Mouse (Mus musculus) neutrophil, adult 83 days (primary cell): ENCODE results near the gene Mstn. TPM values are rescaled to one million over a fixed set of nuclear protein-coding genes. Genes with fewer than 3 reads are reported as not detected.

Experiments used
- total RNA-seq, 2 experiments: library from RNA; stranded (reverse); gene quantifications; one replicate each; pipeline ENCODE4 v1.2.4; 2023

The Mstn gene
- total RNA-seq: not detected

DNA sequence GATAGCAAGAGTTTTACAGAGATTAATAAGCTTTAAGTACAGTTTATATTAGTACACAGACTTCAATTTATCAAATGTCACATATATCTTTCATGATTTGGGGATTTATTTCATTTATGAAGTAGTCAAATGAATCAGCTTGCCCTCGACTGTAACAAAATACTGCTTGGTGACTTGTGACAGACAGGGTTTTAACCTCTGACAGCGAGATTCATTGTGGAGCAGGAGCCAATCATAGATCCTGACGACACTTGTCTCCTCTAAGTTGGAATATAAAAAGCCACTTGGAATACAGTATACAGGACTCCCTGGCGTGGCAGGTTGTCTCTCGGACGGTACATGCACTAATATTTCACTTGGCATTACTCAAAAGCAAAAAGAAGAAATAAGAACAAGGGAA lies at the start of gene Mstn:
Mstn (plus strand) TSS at position 301 of the 400 bp plus-strand sequence.

DNA sequence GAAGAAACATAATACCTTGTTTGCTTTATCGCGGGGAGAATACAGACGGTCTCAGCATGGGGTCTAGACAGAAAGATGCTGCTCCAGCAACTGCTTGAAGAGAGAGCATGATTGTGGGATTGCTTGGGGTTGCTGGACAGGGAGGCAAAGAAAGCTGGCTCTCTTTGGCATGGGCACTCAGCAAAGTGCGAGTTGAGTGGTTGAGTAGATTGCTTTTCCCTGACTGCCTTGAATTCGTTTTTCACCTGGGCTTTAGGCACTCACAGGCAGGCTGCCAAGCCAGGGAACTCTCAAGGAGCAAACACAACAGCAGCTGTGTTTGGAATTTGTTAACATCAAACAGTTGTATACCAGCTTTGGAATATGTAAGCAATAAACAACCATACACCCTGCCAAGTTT lies 41.4 kb upstream of the Mstn start, which contains the start of gene 1700019D03Rik:
1700019D03Rik (minus strand) TSS at position 101 of the 400 bp plus-strand sequence.

Other genes with a start within 250 kb of the Mstn start
- 10 to 100 TPM; 42.8 to 46.6 TPM for gene Inpp1, start 244.0 kb upstream of the Mstn start, total RNA-seq
- gene Hibch, start 216.7 kb upstream of the Mstn start, total RNA-seq: 10 to 100 TPM; 14.9 to 19.7 TPM
- under 1 TPM in 1 of 2 experiments, not detected in 1; 0.24 TPM for gene 1700019D03Rik, start 41.5 kb upstream of the Mstn start, total RNA-seq
- not detected for gene 1700019A02Rik, start 126.0 kb downstream of the Mstn start, total RNA-seq
- gene Pms1, start 235.4 kb downstream of the Mstn start, total RNA-seq: 1 to 10 TPM; 4.6 to 8.1 TPM
- 10 to 100 TPM; 11.4 to 12.1 TPM for gene Ormdl1, start 235.5 kb downstream of the Mstn start, total RNA-seq
- 1 to 10 TPM in 1 of 2 experiments, not detected in 1; 1.6 TPM for gene Gm28778, start 235.5 kb downstream of the Mstn start, total RNA-seq